Mouse (Mus musculus) brain, embryonic 14.5 days (tissue): ENCODE measurements around the gene Car14. TPM values are rescaled to one million over a fixed set of nuclear protein-coding genes. Genes with fewer than 3 reads are reported as not detected.

ENCODE experiments used
- DNase-seq: peaks from one replicate; pipeline ENCODE4 v3.0.0-alpha.2; 2011; ENCODE audit warnings: low read depth
- CTCF ChIP-seq: fragments of 200-500 bp; IDR thresholded peaks from 2 replicates; pipeline ENCODE4 v1.5.1; 2012; ENCODE audit warnings: inconsistent platforms, mild to moderate bottlenecking, moderate library complexity, borderline replicate concordance; ENCODE audit not compliant: insufficient read depth, insufficient read length; ENCODE audit errors: extremely low read depth
- POLR2A ChIP-seq: fragments of 200-500 bp; IDR thresholded peaks from 2 replicates; pipeline ENCODE4 v1.6.1; 2012; ENCODE audit warnings: mild to moderate bottlenecking, inconsistent platforms, borderline replicate concordance; ENCODE audit not compliant: poor library complexity, insufficient read depth, insufficient read length, severe bottlenecking; ENCODE audit errors: extremely low read depth
- polyA plus RNA-seq: library from polyadenylated mRNA; depleted of rRNA; stranded (reverse); fragments of >200 nt; gene quantifications from 2 replicates; pipeline ENCODE4 v1.2.3, GENCODE M21; 2012; rRNA removed

Car14 gene
- polyA plus RNA-seq, 1 experiment, result 8.6 TPM

DNA sequence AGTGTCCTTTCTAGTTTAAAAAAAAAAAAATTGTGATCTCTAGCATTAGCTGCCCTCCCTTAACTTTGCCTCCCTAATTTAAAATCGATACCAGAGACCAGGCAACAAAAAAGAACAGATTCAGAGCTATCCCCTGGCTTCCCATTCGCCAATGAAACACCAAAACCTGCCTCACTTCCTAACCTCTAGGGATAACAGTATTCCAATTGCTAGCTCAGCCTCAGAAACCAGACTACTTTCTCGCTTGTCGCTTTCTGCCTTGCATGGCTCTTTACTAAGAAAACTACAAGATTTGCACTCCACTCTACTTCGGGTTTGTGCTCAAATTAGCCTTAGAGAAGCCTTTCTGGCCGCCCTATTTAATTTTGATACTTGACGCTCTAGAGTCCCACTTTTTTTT, 48.4 kb downstream of the Car14 start:
- no peak for DNase-seq
- TF ChIP-seq CTCF (no peak), POLR2A (no peak)

GRCm38 (mm10) chr3:95855502-95856089, 48.9 kb downstream of the Car14 start, which contains the start of gene Prpf3:
Gene Prpf3, minus strand, starts transcription at chr3:95855885.
- peak; percentile 67 for TF ChIP-seq POLR2A
- no peak for TF ChIP-seq CTCF

DNA sequence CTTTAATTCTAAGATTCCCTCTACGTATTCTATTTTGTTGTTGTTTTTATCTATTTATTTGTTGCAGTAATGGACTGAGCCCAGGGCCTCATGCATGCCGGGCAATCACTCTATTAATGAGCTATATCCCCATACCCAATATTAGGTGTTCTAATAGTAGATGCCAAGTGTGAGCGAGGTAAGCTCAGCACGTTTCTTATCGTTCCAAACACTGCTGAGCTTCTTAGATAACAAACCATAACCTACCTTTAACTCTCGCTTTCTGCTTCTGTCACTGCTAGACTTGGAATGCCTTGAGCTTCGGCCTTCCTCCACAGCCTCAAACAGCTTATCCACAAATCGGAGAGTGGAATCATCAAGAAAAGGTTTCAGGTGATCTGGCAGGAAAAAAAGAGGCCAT, 53.2 kb downstream of the Car14 start:
- DNase-seq, result no peak
- TF ChIP-seq CTCF, result no peak
- no peak for TF ChIP-seq POLR2A

More at GRCm38 (mm10) chr3:95855502-95856089, 48.9 kb downstream of the Car14 start, which contains the start of gene Prpf3:
- DNase-seq, result peak; percentile 97

DNA sequence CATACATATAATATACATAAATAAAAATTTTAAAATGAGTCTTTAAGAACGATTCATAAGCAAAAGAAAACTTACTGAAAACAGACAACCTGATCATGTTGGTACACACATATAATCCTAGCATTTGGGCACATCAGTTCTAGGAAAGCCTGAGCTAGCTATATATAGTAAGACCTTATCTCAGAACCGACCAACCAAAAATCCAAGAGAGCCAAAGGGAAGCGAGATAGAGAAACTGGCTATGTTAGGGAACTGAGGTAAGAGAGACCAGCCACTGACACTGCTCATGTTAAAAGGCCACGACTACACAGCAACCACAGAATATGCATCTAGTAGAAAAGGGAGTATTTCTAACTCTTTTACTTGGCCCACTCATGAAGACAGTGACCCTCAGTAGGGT, 53.9 kb downstream of the Car14 start:
- no peak for TF ChIP-seq CTCF
- no peak for TF ChIP-seq POLR2A
- no peak for DNase-seq

Other genes with a start within 250 kb of the Car14 start
- gene Mcl1, start 245.9 kb downstream of the Car14 start, polyA plus RNA-seq, result 72.3 and 74.3 TPM in 2 replicates
- 0.20 and 0.41 TPM in 2 replicates for gene Adamtsl4, start 216.8 kb downstream of the Car14 start, polyA plus RNA-seq
- gene Ecm1, start 165.1 kb downstream of the Car14 start, polyA plus RNA-seq, result 20.2 and 21.2 TPM in 2 replicates
- 39.1 and 42.2 TPM in 2 replicates for gene Tars2, start 144.5 kb downstream of the Car14 start, polyA plus RNA-seq
- 22.8 and 31.4 TPM in 2 replicates for gene Rprd2, start 85.8 kb downstream of the Car14 start, polyA plus RNA-seq
- 35.6 and 37.4 TPM in 2 replicates for gene Prpf3, start 48.8 kb downstream of the Car14 start, polyA plus RNA-seq
- 148 and 152 TPM in 2 replicates for gene Mrps21, start 33.2 kb downstream of the Car14 start, polyA plus RNA-seq
- 3.7 and 3.8 TPM in 2 replicates for gene Ciart, start 22.4 kb downstream of the Car14 start, polyA plus RNA-seq
- gene BC028528, start 12.7 kb downstream of the Car14 start, polyA plus RNA-seq, result 11.4 and 12.1 TPM in 2 replicates
- 102 and 129 TPM in 2 replicates for gene Aph1a, start 10.7 kb downstream of the Car14 start, polyA plus RNA-seq
- 98.6 and 107 TPM in 2 replicates for gene Anp32e, start 24.6 kb upstream of the Car14 start, polyA plus RNA-seq
- gene Plekho1, start 91.3 kb upstream of the Car14 start, polyA plus RNA-seq, result 180 and 199 TPM in 2 replicates
- 30.8 and 31.3 TPM in 2 replicates for gene Vps45, start 153.8 kb upstream of the Car14 start, polyA plus RNA-seq
- 7.0 and 8.6 TPM in 2 replicates for gene Otud7b, start 199.8 kb upstream of the Car14 start, polyA plus RNA-seq